Mouse (Mus musculus): Measurements from ENCODE around the gene Apoa1. TPM values are rescaled to one million over a fixed set of nuclear protein-coding genes. Genes with fewer than 3 reads are reported as not detected.
A peak's percentile ranks its signal among the peaks of the same experiment; 100 is the strongest.

Gene Apoa1
- polyA plus RNA-seq (2014; fragmentation: Nextera tagmentation; extraction: Ambion mirVana) = 0.43 and 1.5 TPM in 2 replicates

DNA sequence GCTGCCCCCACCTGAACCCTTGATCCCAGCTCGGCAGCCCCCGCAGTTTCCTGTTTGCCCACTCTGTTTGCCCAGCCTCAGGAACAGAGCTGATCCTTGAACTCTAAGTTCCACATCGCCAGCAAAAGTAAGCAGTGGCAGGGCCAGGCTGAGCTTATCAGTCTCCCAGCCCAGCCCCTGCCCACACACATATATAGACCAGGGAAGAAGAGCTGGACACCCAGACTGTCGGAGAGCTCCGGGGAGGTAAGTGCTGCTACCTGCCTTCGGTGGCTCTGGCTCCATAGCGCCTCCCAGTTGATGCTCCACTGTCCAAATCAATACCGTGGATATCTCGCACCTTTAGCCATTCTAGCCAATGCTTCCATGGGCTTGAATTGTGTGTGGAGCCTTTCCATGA is at the start of gene Apoa1:
Gene Apoa1 (plus strand): TSS at position 90 of the 400 bp plus-strand sequence.
- no peak for DNase-seq (ENCODE audit: low spot score)
- no peaks in the 10 kb centered on the region for H3K36me3 ChIP-seq (ENCODE audit: control insufficient read depth, insufficient read depth, low read length)
- H3K9me3 ChIP-seq (ENCODE audit: control insufficient read depth, low read length) = no peaks in the 10 kb centered on the region
- no peak within 1 kb of the TSS for H3K4me3 ChIP-seq (ENCODE audit: low read depth, low read length)
- WGBS = 68% methylated on average over 9 of the region's 9 CpGs
- no peaks in the 10 kb centered on the region; the same call in 1 of the 2 replicates for H3K27me3 ChIP-seq (ENCODE audit: control insufficient read depth, insufficient read depth, low read length)
- no peak for ATAC-seq (ENCODE audit: low FRiP score)
- no peaks in the 10 kb centered on the region for H3K4me1 ChIP-seq (replicated peaks; ENCODE audit: control insufficient read depth, insufficient read depth, low read length)
- no peak within 1 kb of the TSS for H3K4me2 ChIP-seq (replicated peaks; ENCODE audit: low read depth, low read length)
- H3K9ac ChIP-seq (ENCODE audit: low read depth, low read length) = no peak within 1 kb of the TSS
- no peak within 1 kb of the TSS for H3K27ac ChIP-seq (ENCODE audit: low read depth, low read length)

DNA sequence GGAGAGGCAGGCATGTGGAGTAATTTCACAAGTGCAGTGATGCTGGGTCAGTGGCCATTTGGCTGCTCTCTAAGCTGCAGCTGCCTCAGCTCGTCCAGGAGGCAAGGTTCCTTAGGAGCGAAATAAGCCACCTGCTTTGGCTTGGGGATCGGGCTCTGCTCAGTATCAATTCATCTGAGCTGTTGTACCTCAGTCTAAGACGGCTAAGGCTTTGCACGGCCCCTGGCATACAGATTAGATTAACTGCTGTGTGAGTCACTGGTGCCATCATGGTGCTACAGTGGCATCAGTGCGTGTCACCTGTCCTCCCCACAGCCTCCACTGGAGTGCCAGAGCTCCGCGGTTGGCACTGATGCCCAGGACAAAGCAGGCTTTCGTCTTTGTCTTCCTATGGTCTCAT is 49.8 kb upstream of the Apoa1 start:
- ATAC-seq (ENCODE audit: low FRiP score) (no peak), DNase-seq (ENCODE audit: low spot score) (no peak)
- no peak overlapping the region for H3K9ac ChIP-seq (ENCODE audit: low read depth, low read length)
- no peak overlapping the region for H3K4me2 ChIP-seq (replicated peaks; ENCODE audit: low read depth, low read length)
- no peaks in the 10 kb centered on the region for H3K36me3 ChIP-seq (ENCODE audit: control insufficient read depth, insufficient read depth, low read length)
- H3K4me3 ChIP-seq (ENCODE audit: low read depth, low read length) = no peak overlapping the region
- 92% methylated on average over 9 of the region's 9 CpGs for WGBS
- H3K9me3 ChIP-seq (ENCODE audit: control insufficient read depth, low read length) = no peaks in the 10 kb centered on the region
- H3K27ac ChIP-seq (ENCODE audit: low read depth, low read length) = no peak overlapping the region
- H3K27me3 ChIP-seq (ENCODE audit: control insufficient read depth, insufficient read depth, low read length) = no peaks in the 10 kb centered on the region
- no peaks in the 10 kb centered on the region for H3K4me1 ChIP-seq (replicated peaks; ENCODE audit: control insufficient read depth, insufficient read depth, low read length)

DNA sequence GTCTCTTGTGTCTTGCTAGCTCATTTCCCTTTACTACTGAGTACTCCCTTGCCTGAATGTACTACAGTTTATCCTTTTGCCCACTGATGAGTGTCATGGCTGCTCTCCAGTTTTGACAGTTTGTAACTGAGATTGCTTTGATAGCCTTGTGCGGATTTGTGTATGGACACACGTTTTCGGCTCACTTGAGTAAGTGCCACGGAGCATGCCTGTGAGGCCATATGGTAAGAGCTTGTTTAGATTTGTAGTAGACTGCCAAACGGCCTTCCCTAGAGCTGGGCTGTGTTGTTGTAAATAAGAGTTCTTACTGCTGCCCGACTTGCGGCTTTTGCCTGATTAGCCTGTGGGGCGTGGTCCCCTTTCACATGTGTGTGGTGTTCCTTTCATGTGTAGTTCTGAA is 47.1 kb upstream of the Apoa1 start:
- H3K4me3 ChIP-seq (ENCODE audit: low read depth, low read length) = no peak overlapping the region
- no peak for DNase-seq (ENCODE audit: low spot score)
- H3K9ac ChIP-seq (ENCODE audit: low read depth, low read length) = no peak overlapping the region
- no peak for ATAC-seq (ENCODE audit: low FRiP score)
- WGBS = 92% methylated on average over 8 of the region's 8 CpGs
- H3K9me3 ChIP-seq (ENCODE audit: control insufficient read depth, low read length) = no peaks in the 10 kb centered on the region
- H3K27me3 ChIP-seq (ENCODE audit: control insufficient read depth, insufficient read depth, low read length) = no peaks in the 10 kb centered on the region
- H3K4me1 ChIP-seq (replicated peaks; ENCODE audit: control insufficient read depth, insufficient read depth, low read length) = no peaks in the 10 kb centered on the region
- no peak overlapping the region for H3K27ac ChIP-seq (ENCODE audit: low read depth, low read length)
- no peak overlapping the region for H3K4me2 ChIP-seq (replicated peaks; ENCODE audit: low read depth, low read length)
- H3K36me3 ChIP-seq (ENCODE audit: control insufficient read depth, insufficient read depth, low read length) = no peaks in the 10 kb centered on the region

DNA sequence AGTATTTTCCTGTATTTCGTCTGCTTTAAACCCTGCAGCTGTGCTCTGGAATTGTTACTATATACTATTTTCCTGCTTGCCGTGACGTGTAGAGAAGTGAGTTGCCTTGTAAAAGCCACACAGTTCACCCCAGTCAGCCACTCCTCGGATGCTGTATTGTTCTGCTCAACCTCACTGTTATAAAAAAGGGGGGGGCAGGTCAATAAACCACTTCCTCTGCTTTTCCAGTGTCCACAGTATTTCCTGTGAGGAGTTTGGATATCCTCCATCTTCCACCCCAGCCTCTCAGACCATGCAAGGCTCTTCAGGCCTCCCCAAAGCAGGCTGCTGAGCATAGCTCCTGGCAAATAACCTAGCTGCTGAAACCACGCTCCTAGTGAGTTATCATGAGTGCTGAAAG is 43.8 kb upstream of the Apoa1 start:
- Histone ChIP-seq H3K9me3 (ENCODE audit: control insufficient read depth, low read length) (no peaks in the 10 kb centered on the region), H3K9ac (ENCODE audit: low read depth, low read length) (no peak overlapping the region), H3K36me3 (ENCODE audit: control insufficient read depth, insufficient read depth, low read length) (no peaks in the 10 kb centered on the region), H3K4me2 (replicated peaks; ENCODE audit: low read depth, low read length) (no peak overlapping the region), H3K4me1 (replicated peaks; ENCODE audit: control insufficient read depth, insufficient read depth, low read length) (no peaks in the 10 kb centered on the region), H3K27ac (ENCODE audit: low read depth, low read length) (no peak overlapping the region), H3K4me3 (ENCODE audit: low read depth, low read length) (no peak overlapping the region), H3K27me3 (ENCODE audit: control insufficient read depth, insufficient read depth, low read length) (no peaks in the 10 kb centered on the region)
- DNase-seq (ENCODE audit: low spot score) = no peak
- ATAC-seq (ENCODE audit: low FRiP score) = no peak
- 89% methylated on average over 5 of the region's 5 CpGs for WGBS

DNA sequence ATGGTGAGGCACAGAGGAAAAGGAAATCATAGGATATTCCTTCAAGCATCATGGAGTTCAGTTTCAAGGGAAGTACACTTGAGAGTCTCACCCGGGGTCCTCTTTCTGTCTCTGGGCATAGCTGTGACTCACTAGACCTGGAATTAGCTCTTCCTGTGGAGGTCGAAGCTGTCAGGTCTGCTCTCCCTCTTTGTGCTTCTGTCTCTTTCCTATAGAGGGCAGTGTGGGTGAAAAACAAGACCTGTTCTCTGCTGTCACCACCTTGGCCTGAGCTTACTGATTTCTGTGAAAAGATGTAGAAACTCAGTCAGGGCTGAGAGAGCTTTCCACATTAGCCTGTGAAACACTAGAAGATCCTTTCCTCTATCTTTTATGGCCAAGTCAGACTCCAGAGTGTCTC is 43.2 kb upstream of the Apoa1 start:
- H3K9ac ChIP-seq (ENCODE audit: low read depth, low read length) = no peak overlapping the region
- 47% methylated on average over 2 of the region's 2 CpGs for WGBS
- H3K9me3 ChIP-seq (ENCODE audit: control insufficient read depth, low read length) = no peaks in the 10 kb centered on the region
- DNase-seq (ENCODE audit: low spot score) (peak; percentile 37), ATAC-seq (ENCODE audit: low FRiP score) (no peak)
- H3K4me3 ChIP-seq (ENCODE audit: low read depth, low read length) = no peak overlapping the region
- no peak overlapping the region for H3K4me2 ChIP-seq (replicated peaks; ENCODE audit: low read depth, low read length)
- H3K27ac ChIP-seq (ENCODE audit: low read depth, low read length) = no peak overlapping the region
- no peaks in the 10 kb centered on the region for H3K27me3 ChIP-seq (ENCODE audit: control insufficient read depth, insufficient read depth, low read length)
- no peaks in the 10 kb centered on the region for H3K4me1 ChIP-seq (replicated peaks; ENCODE audit: control insufficient read depth, insufficient read depth, low read length)
- no peaks in the 10 kb centered on the region for H3K36me3 ChIP-seq (ENCODE audit: control insufficient read depth, insufficient read depth, low read length)

DNA sequence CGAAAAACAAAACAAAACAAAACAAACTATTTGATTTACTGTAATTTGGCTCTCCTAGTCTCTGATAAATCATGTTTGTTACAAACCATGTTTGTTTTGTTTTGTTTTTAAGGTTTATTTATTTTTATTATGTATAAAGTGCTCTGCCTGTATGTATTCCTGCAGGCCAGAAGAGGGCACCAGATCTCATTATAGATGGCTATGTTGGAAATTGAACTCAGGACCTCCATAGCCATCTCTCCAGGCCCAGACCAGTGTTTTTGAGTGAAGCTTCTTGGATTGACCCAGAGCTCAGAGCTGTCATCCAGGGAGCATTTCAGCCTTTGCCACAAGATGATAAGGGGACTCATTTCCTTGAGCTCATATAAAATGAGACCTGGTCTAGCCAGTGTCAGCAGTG is 42.0 kb upstream of the Apoa1 start:
- ATAC-seq (ENCODE audit: low FRiP score) (no peak), DNase-seq (ENCODE audit: low spot score) (no peak)
- WGBS = 70% methylated on average over 1 of the region's 1 CpGs
- no peak overlapping the region for H3K4me2 ChIP-seq (replicated peaks; ENCODE audit: low read depth, low read length)
- H3K36me3 ChIP-seq (ENCODE audit: control insufficient read depth, insufficient read depth, low read length) = no peaks in the 10 kb centered on the region
- no peak overlapping the region for H3K4me3 ChIP-seq (ENCODE audit: low read depth, low read length)
- H3K9me3 ChIP-seq (ENCODE audit: control insufficient read depth, low read length) = no peaks in the 10 kb centered on the region
- H3K4me1 ChIP-seq (replicated peaks; ENCODE audit: control insufficient read depth, insufficient read depth, low read length) = no peaks in the 10 kb centered on the region
- H3K27ac ChIP-seq (ENCODE audit: low read depth, low read length) = no peak overlapping the region
- H3K27me3 ChIP-seq (ENCODE audit: control insufficient read depth, insufficient read depth, low read length) = no peaks in the 10 kb centered on the region
- no peak overlapping the region for H3K9ac ChIP-seq (ENCODE audit: low read depth, low read length)

DNA sequence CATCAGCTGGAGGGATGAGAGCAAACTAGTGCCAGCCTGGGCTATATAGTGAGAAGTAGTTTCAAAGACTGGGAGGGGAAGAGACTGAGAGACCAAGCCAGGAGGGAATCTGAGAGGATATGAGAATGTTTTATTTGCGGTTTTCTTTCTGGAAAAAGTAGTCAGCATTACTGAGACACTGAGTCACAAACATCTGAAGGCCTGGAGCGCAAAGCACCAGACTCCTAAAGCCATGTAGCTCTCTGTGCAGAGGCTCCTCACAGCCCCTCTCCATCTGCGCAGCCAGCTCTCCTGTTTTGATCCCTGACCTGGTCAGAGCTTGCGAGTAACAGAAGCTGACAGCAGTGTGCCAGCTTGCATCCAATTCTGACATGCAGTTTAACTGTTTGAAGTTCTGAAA is 40.0 kb upstream of the Apoa1 start:
- H3K9ac ChIP-seq (ENCODE audit: low read depth, low read length) = no peak overlapping the region
- ATAC-seq (ENCODE audit: low FRiP score) = no peak
- H3K4me1 ChIP-seq (replicated peaks; ENCODE audit: control insufficient read depth, insufficient read depth, low read length) = no peaks in the 10 kb centered on the region
- H3K27me3 ChIP-seq (ENCODE audit: control insufficient read depth, insufficient read depth, low read length) = no peaks in the 10 kb centered on the region
- 91% methylated on average over 4 of the region's 4 CpGs for WGBS
- no peaks in the 10 kb centered on the region for H3K9me3 ChIP-seq (ENCODE audit: control insufficient read depth, low read length)
- H3K36me3 ChIP-seq (ENCODE audit: control insufficient read depth, insufficient read depth, low read length) = no peaks in the 10 kb centered on the region
- no peak overlapping the region for H3K27ac ChIP-seq (ENCODE audit: low read depth, low read length)
- no peak overlapping the region for H3K4me3 ChIP-seq (ENCODE audit: low read depth, low read length)
- DNase-seq (ENCODE audit: low spot score) = no peak
- H3K4me2 ChIP-seq (replicated peaks; ENCODE audit: low read depth, low read length) = no peak overlapping the region

DNA sequence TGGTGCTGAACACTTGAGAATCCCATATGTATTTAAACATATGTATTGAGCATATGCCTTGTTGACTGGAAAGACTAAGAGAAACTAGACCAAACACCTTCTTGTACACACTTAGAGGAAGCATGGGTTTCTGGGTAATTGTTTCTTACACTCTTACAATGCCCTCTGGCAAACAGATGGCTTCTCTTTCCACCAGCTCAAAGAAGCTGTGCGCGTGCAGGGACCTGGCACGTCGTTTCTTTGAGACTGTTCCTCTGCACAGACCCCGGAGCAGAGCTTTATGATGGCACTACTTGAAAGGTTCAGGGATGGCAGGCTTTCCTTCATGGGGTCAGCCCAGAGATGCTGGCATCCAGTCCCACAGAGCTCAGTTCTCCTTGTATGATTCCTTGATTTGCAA is 39.4 kb upstream of the Apoa1 start:
- Histone ChIP-seq H3K9ac (ENCODE audit: low read depth, low read length) (no peak overlapping the region), H3K27ac (ENCODE audit: low read depth, low read length) (no peak overlapping the region), H3K9me3 (ENCODE audit: control insufficient read depth, low read length) (no peaks in the 10 kb centered on the region), H3K4me2 (replicated peaks; ENCODE audit: low read depth, low read length) (no peak overlapping the region), H3K27me3 (ENCODE audit: control insufficient read depth, insufficient read depth, low read length) (no peaks in the 10 kb centered on the region), H3K36me3 (ENCODE audit: control insufficient read depth, insufficient read depth, low read length) (no peaks in the 10 kb centered on the region), H3K4me1 (replicated peaks; ENCODE audit: control insufficient read depth, insufficient read depth, low read length) (no peaks in the 10 kb centered on the region), H3K4me3 (ENCODE audit: low read depth, low read length) (no peak overlapping the region)
- 80% methylated on average over 5 of the region's 5 CpGs for WGBS
- DNase-seq (ENCODE audit: low spot score) (no peak), ATAC-seq (ENCODE audit: low FRiP score) (no peak)

DNA sequence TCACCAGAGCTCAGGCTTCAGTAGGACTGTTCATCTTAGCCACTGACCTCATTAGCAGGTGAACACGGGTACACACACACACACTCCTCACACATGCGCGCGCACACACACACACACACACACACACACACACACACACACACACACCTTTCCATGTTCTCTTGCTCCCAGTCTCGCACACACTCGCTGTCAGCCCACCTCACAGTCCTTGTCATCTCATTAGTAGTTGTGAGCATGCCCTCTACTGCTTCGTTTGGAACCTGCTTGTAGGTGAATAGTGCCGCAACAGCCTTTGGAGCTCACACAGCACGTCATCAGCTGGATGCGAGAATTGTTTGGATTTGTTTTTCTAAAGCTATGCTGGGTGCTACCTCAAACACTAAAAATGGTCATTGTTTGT is 39.0 kb upstream of the Apoa1 start:
- H3K9ac ChIP-seq (ENCODE audit: low read depth, low read length) = no peak overlapping the region
- H3K4me3 ChIP-seq (ENCODE audit: low read depth, low read length) = no peak overlapping the region
- ATAC-seq (ENCODE audit: low FRiP score) (no peak), DNase-seq (ENCODE audit: low spot score) (no peak)
- no peaks in the 10 kb centered on the region for H3K27me3 ChIP-seq (ENCODE audit: control insufficient read depth, insufficient read depth, low read length)
- H3K36me3 ChIP-seq (ENCODE audit: control insufficient read depth, insufficient read depth, low read length) = no peaks in the 10 kb centered on the region
- WGBS = 87% methylated on average over 10 of the region's 10 CpGs
- H3K4me2 ChIP-seq (replicated peaks; ENCODE audit: low read depth, low read length) = no peak overlapping the region
- H3K9me3 ChIP-seq (ENCODE audit: control insufficient read depth, low read length) = no peaks in the 10 kb centered on the region
- no peak overlapping the region for H3K27ac ChIP-seq (ENCODE audit: low read depth, low read length)
- H3K4me1 ChIP-seq (replicated peaks; ENCODE audit: control insufficient read depth, insufficient read depth, low read length) = no peaks in the 10 kb centered on the region
